Comparison of ENCODE assay signal across 10 mouse cellular contexts in genomic region chr6:54041386-54042043, GRCm38 (mm10). TPM values are rescaled to one million over a fixed set of nuclear protein-coding genes. Genes with fewer than 3 reads are reported as not detected.
DNase-seq lines count a peak whose midpoint lies in the region; ATAC-seq and TF ChIP-seq lines count a peak whose summit lies in the region.
"Had no signal": no experiment of that assay in that cellular context is flagged by ENCODE, and none has a peak within 500 bp of the region (broad histone marks: within the 10 kb centered on the region; RNA-seq: fewer than 3 reads in every experiment).

No protein-coding gene starts in this region.

- no peaks in the 10 kb centered on the region for H3K36me3 ChIP-seq in forebrain, embryonic 13.5 days (ENCODE audit: poor library complexity, severe bottlenecking)
- no peaks in the 10 kb centered on the region for H3K36me3 ChIP-seq in limb, embryonic 11.5 days (ENCODE audit: control insufficient read depth, insufficient read depth, low read length)
- no peaks in the 10 kb centered on the region for H3K36me3 ChIP-seq in small intestine, adult 2 months (ENCODE audit: control insufficient read depth, insufficient read depth, low read length)
- H3K36me3 ChIP-seq: heart, embryonic 10.5 days had no signal

- no peak for DNase-seq in left cerebral cortex, adult 2 months (ENCODE audit: extremely low spot score in 1 of 2, low spot score in 2 of 2)
- no peak for DNase-seq in left cerebral cortex, postnatal 4 days
- DNase-seq in limb, embryonic 11.5 days (ENCODE audit: low spot score), result no peak
- no peak for DNase-seq in left cerebral cortex, adult 18-20 months (ENCODE audit: low spot score in 2 of 2)
- DNase-seq in embryo, embryonic 10.5 days (ENCODE audit: low spot score), result no peak
- DNase-seq: layer of hippocampus, postnatal 36 days had no signal

- H3K4me2 ChIP-seq in forebrain, embryonic 13.5 days, result peak overlapping the region; percentile 88
- peak overlapping the region; percentile 27; the same call in 1 of the 2 replicates for H3K4me2 ChIP-seq in limb, embryonic 11.5 days (ENCODE audit: low read depth, severe bottlenecking)

- no peak for TF ChIP-seq POLR2A in small intestine, adult 2 months (IDR thresholded peaks at IDR 0.05; ENCODE audit: low read depth, low read length)

- no peak for ATAC-seq in forebrain, embryonic 13.5 days
- ATAC-seq in limb, embryonic 11.5 days (ENCODE audit: insufficient number of reproducible peaks, low FRiP score, low TSS enrichment, low read depth), result no peak

- peaks cover 3% of the 10 kb centered on the region; the same call in 1 of the 2 replicates for H3K27me3 ChIP-seq in forebrain, embryonic 13.5 days
- 0 out of 2 replicates have a peak, but pooled peaks cover 4% of the 10 kb centered on the region for H3K27me3 ChIP-seq in limb, embryonic 11.5 days (ENCODE audit: control insufficient read depth, insufficient read depth, low read length)
- no peaks in the 10 kb centered on the region for H3K27me3 ChIP-seq in small intestine, adult 2 months (ENCODE audit: control insufficient read depth, insufficient read depth, low read length)

- H3K27ac ChIP-seq in left cerebral cortex, adult 2 months, result no peak overlapping the region
- peak overlapping the region; percentile 53; the same call in 1 of the 2 replicates for H3K27ac ChIP-seq in forebrain, embryonic 13.5 days
- H3K27ac ChIP-seq in limb, embryonic 11.5 days (replicated peaks; ENCODE audit: low read depth, low read length), result no peak overlapping the region
- H3K27ac ChIP-seq in small intestine, adult 2 months (ENCODE audit: insufficient read depth, low read depth, low read length), result peak overlapping the region; percentile 12; the same call in 1 of the 2 replicates
- H3K27ac ChIP-seq: heart, embryonic 10.5 days had no signal

- H3K9ac ChIP-seq in forebrain, embryonic 13.5 days, result peak overlapping the region; percentile 96; the same call in 1 of the 2 replicates
- no peak overlapping the region for H3K9ac ChIP-seq in limb, embryonic 11.5 days (ENCODE audit: low read length)

- 16% methylated on average over 13 of the region's 13 CpGs for WGBS in forebrain, embryonic 13.5 days
- 14% methylated on average over 13 of the region's 13 CpGs for WGBS in limb, embryonic 11.5 days
- WGBS in small intestine, adult 2 months, result 54% methylated on average over 13 of the region's 13 CpGs

- TF ChIP-seq CTCF in left cerebral cortex, adult 2 months (IDR thresholded peaks at IDR 0.05), result no peak
- no peak for TF ChIP-seq CTCF in small intestine, adult 2 months (IDR thresholded peaks at IDR 0.05; ENCODE audit: extremely low read depth, insufficient read length, insufficient replicate concordance, low read depth, low read length)

- H3K9me3 ChIP-seq in forebrain, embryonic 13.5 days (replicated peaks), result no peaks in the 10 kb centered on the region
- H3K9me3 ChIP-seq in limb, embryonic 11.5 days (ENCODE audit: control insufficient read depth, low read length), result no peaks in the 10 kb centered on the region
- H3K9me3 ChIP-seq: heart, embryonic 10.5 days had no signal

- H3K4me1 ChIP-seq in forebrain, embryonic 13.5 days, result peaks cover 50% of the 10 kb centered on the region
- H3K4me1 ChIP-seq in limb, embryonic 11.5 days (ENCODE audit: control insufficient read depth, insufficient read depth, low read length), result peaks cover 7% of the 10 kb centered on the region
- H3K4me1 ChIP-seq in small intestine, adult 2 months (ENCODE audit: control insufficient read depth, insufficient read depth, insufficient read length, low read length), result peaks cover 9% of the 10 kb centered on the region

- peak overlapping the region; percentile 29 for H3K4me3 ChIP-seq in left cerebral cortex, adult 2 months
- peak overlapping the region; percentile 75 for H3K4me3 ChIP-seq in forebrain, embryonic 13.5 days
- no peak overlapping the region for H3K4me3 ChIP-seq in limb, embryonic 11.5 days (ENCODE audit: low read depth, low read length)
- H3K4me3 ChIP-seq in small intestine, adult 2 months (ENCODE audit: low read depth, low read length), result peak overlapping the region; percentile 37

- intact Hi-C loops in left cerebral cortex, adult 2 months (cut with DNase I), result loop anchor here (5.0 kb wide), 1 partner anchor 76 kb away; no protein-coding TSS in a partner anchor
- intact Hi-C loops in left cerebral cortex, postnatal 4 days (cut with DNase I), result no loop called here

RNA-seq across cellular contexts. Expression of gene Chn2, which starts 2.2 kb away (rescaled TPM):
- 10 to 100 TPM; 38.9 to 42.0 TPM for total RNA-seq in left cerebral cortex, adult 2 months (2021)
- total RNA-seq in left cerebral cortex, postnatal 4 days (2021), result 10 to 100 TPM; 55.6 to 57.5 TPM
- 31.9 and 35.2 TPM in 2 replicates for polyA plus RNA-seq in forebrain, embryonic 13.5 days (2015; fragmentation: Nextera tagmentation; extraction: Ambion mirVana)
- 9.6 and 9.8 TPM in 2 replicates for polyA plus RNA-seq in limb, embryonic 11.5 days (2014; fragmentation: Nextera tagmentation; extraction: Ambion mirVana)
- polyA plus RNA-seq in small intestine, adult 2 months (2012; rRNA removed), result 35.2 and 53.5 TPM in 2 replicates
- 10 to 100 TPM; 39.0 to 40.2 TPM for total RNA-seq in left cerebral cortex, adult 18-20 months (2021)
- total RNA-seq: MEL had no signal

Comparison
In these comparisons a context has a peak if more than half of its experiments do, and no peak if none do; other contexts are left out.
1. H3K27ac ChIP-seq: peak in forebrain, embryonic 13.5 days (single experiment) and small intestine, adult 2 months (single experiment); none in left cerebral cortex, adult 2 months (single experiment) and limb, embryonic 11.5 days (single experiment).